Mouse (Mus musculus) urinary bladder, postnatal 4 days (tissue): ENCODE measurements around the gene Gm10260.

ENCODE experiments used
- DNase-seq, 2 experiments: peaks; one replicate each; pipeline ENCODE4 v3.0.0; 2021 to 2022; ENCODE audit warnings: low spot score in 2 of 2

Gene Gm10260

GRCm38 (mm10) chr13:97768046-97768682 lies 7.7 kb upstream of the Gm10260 start:
- DNase-seq = no peak

- no peak for DNase-seq
These were observed 6.2 kb upstream of the Gm10260 start for GRCm38 (mm10) chr13:97766600-97766999.

GRCm38 (mm10) chr13:97765913-97766312 lies 5.5 kb upstream of the Gm10260 start:
- DNase-seq = no peak

DNA sequence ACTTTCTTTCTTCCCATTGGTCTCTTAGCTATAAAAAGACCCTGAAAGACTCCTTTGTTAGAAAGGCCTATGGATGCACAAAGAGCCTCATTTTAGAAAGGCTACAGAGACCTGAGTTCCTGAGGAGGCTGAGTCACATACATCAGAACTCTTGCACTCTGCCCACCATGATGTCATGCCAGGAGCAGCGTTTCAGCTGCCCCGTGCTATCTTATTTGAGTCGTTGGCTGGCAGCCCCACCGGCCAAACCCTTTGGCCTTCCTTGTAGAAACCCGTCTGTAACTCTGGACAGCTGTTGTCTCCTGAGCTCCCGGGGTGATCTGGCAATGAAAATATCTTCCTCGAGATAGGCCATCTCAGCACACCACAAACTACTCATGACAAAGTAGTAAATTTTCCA lies 3.6 kb upstream of the Gm10260 start:
- no peak for DNase-seq

DNA sequence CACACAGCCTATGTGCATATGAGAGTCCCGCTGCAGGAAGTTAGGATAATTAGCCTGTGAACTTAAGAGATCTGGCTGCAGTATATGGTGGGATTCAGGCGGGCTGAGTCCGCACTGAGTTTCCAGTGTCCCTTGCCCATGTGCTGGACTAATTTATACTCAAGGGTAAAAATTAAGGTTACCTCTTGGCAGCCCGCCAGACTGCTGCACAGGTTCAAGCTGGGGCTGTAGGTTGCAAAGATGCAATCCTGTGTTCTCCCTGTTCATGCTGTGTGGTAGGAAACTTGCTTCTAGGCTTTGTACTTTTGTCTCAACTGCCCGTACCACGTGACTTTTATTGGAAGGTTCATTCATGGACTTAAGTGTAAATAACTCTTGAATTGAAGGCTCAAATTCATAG lies 3.0 kb upstream of the Gm10260 start:
- no peak for DNase-seq

DNA sequence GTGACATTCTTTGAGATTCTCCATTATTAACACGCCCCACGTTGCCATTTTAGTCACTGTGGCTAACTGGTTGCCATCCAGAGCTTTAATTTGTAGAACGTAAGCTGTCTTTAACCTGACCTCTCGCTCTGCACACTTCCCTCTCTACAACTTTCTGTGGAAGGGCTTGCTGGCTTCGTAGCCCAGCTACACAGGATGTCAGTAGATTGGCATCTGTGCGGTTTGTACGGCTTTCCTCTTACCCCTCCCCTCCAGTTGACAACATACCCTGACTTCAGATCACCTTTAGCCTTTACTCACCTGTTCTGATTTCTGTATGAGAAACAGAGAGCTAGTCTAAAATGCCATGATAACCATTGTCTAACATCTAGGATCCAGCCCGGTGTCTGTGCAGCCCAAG lies 1.7 kb upstream of the Gm10260 start:
- DNase-seq = no peak

DNA sequence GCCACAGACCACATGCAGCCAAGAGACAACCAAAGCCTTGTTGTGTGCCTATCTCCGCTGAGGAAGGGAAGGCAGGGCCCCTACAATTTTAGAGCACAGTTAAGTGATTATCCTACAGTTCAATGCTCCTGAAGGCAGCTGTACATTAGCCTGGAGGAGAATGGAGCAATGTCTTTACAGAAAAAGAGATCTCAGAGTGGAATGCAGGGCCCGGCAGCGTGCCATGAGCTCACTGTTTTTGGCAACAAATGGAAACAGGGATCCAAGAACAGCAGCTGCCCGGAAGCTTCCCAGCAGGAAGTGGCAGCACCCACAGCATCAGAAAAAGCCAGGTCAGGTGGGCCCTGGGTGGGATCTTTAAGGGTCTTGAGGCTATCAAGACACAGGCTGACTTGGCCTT lies 3.4 kb downstream of the Gm10260 start:
- peak in 1 of 2 experiments; percentile 44 for DNase-seq

DNA sequence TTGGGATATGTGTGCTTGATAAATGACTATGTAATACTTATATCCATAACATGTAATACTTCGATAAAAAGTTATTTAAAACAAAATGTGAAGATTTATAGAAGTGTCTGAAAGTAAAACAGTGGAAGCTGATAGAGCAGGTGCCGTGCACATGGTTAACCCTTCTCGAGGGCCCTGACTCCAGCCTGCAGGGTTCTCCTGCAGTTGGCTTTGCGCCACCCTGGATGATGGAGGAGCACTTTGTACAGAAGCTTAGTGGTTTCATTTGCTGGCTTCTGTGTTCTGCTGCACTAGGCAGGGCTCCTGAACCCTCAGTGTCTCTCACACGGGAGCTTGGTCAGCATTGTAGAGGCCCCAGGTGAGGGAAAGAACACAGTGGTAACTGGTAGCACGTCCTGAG lies 4.3 kb downstream of the Gm10260 start:
- no peak for DNase-seq

DNA sequence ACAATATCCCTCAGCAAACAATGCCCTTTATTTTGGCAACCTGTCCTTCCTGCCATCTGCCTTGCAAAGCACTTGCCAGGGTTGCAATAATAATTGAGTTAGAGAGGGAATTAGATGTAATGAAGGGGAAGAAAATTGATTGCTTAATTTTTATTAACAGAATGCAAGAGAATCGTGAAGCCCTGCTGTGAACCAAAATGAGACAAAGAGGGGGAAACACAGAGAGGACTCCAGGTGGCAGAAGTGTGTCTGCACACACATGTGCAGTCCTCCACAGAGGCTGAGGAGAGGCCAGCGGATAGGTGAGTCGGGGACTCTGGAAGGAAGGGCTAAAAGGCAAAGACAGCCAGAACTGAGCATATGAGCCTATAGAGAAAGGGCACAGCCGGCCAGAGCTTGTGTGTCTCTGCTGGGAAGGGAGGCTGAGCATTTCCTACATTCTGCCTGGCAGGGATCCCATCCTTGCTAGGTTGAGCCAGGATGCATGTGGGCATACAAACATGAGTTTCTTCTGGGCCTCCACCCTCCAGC lies 9.5 kb downstream of the Gm10260 start:
- DNase-seq = no peak

DNA sequence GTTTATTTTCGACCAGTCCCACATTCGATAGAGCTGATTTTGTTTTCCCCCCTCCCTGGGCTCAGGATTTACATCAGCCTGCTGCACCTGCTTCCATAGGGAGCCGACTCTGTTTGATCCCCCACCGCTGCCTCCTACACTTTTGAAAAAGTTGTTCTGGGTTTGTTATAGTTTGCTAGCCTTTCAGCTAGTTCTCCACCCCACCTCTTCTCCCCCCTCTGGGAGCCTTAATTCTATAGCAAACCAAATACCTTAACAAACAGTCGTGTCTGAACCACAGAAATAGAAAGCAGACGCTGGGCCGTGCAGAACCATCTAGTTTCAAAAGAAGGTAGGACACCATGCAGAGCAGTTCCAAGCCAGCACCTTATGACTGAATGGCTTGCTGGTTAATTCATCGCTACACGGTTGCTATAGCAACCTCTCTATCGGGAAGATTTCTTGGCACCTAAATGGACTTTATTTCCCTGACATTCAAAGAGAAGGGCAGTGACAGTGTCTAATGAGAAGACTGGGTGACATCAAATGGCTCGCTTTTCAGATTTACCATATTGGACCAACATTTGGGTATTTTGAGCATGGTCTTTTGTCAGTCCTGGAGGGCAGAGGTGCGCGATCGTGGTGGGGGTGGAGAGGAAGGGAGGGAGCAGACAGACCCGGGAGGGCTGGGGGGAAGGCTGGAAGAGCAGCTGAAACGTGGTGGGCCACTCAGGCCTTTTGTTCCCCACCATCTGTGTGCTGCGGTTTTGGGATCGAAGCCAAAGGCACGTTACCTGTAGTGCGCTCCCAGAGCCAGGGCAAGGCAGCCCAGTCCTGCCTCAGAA lies 13.2 kb downstream of the Gm10260 start:
- DNase-seq = no peak

DNA sequence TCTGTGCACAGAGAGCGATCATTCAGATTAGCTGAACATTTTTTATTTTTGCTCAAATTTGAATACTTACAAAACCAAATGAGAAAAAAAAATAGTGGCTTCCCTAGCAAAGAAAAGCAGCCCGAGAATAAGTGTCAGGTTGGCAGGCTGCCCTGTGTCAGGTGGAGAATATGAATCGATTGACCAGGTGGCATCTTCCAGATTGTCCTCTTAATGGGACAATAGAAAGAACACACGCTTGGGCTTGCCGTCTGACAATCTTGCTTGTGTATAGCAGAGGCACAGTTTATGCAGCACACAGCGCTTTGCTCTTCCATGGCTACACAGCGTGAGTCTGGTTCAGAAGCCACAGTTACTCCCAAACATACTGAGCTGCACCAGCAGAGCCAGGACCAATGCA lies 15.8 kb downstream of the Gm10260 start:
- no peak for DNase-seq

DNA sequence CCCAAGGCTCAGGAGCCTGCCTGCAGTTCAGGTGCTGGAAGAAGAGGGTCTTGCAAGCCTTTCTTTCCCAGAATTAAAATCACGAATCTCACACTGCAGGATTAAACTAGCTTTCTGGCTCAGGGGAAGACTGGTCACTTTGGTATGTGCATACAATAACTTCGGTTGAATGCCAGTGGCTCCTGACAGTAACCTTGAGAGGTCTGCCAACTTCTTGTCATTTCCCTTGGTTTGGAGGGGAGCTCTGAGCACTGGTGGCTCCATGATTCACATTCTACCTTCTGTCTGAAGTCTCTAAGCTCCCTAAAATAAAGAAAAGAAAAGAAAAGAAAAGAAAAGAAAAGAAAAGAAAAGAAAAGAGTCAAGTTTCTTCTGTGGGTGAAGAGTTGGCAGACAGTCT lies 16.4 kb downstream of the Gm10260 start:
- no peak for DNase-seq

DNA sequence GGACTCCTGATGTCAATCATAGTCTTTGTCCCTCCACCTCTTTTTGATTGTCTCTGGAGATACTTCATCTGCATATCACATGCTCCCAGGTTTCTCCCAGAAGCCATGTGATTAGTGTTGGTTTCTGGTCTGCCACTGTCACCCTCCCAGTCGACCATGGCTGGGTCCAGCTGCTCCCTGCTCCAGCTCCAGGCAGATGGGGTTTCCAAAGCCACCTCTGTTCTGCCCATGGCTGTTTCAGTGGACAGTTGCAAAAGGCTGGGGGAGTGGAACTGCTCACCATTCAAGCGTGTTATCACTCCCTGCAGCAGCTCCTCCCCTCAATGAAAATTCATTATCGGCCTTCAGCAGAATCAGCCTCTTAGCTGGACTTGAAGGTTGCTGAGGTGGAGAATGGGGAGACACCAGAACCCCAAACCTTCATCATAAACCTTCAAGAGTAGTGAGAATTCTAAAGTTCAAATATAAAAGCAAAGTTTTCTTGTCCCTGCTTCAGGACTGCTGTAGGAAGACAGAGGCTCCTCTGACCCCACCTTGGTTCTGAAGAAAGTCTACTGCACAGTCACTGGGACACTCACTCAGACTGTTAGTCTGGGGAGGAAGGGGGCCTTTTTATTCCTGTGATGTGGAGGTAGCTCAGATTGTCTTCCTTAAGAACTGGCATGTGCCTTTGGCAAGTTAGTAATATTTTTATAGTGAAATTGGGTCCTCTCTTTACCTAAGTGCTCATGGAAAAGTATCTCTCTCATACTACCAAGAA lies 17.0 kb downstream of the Gm10260 start:
- DNase-seq = no peak

DNA sequence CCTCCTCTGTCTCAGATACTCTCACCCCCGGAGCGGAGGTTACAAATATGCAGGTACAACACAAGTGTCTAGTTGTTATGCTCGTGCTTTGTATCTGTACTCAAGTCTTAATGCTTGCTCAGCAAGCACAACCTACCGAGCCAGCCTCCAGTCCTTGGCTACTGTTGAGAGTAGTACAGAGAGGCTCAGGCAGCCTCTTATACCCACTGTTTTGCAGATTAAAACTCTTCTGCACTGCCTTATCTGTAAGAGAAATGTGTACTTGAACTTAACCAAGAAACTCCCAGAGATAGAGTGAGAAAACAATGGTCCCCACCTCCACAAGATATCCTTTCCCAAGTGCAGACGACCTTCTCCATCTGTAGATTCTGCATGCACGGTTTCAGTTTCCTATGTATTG lies 24.5 kb downstream of the Gm10260 start:
- no peak for DNase-seq

- no peak for DNase-seq
These were observed 25.7 kb downstream of the Gm10260 start for GRCm38 (mm10) chr13:97734760-97735159.

GRCm38 (mm10) chr13:97725160-97725825 lies 35.1 kb downstream of the Gm10260 start:
- no peak for DNase-seq

DNA sequence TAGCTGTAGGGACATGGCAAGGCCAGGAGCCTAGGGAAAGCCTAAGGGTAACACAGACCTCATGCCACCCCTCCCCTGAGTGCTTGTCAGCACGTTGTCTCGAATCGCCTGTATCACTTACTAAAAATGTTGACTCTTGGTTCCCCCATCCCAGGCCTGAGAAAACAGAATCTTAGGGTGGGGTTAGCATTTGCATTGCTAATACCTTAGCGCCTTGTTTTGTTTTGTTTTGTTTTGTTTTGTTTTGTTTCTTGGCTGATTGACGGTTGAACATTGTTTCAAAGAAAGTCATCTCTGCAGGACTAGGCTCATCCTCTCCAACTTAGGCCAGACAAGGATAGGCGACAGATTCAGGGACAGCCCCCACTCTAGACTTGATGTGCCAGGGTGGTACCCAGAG lies 35.9 kb downstream of the Gm10260 start:
- no peak for DNase-seq

DNA sequence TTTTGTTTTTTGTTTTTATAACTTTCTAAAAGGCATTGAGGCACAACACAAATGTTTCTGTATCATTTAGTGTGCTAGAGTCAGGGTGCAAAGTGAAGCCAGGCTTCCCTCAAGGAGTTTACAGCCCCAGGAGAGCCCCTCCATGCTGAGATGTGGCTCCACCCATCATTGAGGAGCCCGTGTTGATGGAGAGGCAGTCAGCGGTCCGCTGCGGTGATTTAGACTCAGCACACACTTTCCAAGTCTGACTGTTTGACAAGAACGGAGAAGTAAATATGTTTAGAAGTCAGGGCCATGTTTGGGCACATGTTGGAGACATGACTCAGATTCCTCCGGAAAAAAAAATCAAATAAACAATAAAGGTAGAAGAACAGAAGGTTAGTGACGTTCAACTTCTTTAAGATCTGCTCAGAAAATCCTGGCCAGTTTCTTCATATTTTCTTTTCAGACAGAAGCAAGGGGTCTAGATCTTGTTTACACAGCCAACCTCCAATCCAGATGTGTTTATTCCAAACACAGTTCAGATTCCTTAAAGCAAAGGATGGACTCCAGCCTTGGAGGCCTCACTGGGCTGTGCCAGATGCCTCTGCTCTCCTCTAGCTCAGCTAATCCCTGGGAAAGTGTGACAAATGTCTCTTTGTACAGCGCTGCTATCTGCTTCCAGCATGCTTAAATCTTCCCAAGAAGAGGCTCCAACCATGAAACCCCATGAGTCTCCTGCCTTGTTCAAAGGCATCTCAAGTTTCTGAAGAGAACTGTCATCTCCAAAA lies 47.7 kb downstream of the Gm10260 start:
- no peak for DNase-seq

DNA sequence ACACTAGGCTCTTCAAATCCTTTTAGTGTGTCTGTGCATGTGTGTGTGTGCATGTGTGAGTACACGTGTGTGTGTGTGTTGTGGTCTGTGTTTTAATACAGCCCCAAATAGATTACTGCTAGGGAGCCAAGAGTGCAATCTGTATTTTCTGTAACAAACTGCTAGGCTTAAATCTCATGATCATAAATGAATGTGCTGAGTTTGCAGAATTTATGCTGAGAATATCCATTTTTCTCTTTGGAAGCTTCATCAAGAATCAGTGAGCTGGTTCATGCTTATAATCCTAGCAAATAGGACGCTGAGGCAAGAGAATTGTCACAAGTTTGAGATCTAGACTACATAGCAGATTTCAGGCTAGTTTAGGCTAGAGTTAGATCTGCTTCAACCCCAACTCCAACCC lies 48.9 kb downstream of the Gm10260 start:
- no peak for DNase-seq
